Mouse (Mus musculus) bone marrow, adult 2 months (tissue): Measurements from ENCODE around the gene Bud13.

Source experiments
- CTCF ChIP-seq: fragments of 200-500 bp; IDR thresholded peaks from 2 replicates; pipeline ENCODE4 v1.5.1; 2011; ENCODE audit warnings: low read length, control low read depth; ENCODE audit not compliant: control insufficient read depth, insufficient read depth
- POLR2A ChIP-seq: fragments of 200-500 bp; IDR thresholded peaks from 2 replicates; pipeline ENCODE4 v1.6.1; 2011; ENCODE audit warnings: low read depth, mild to moderate bottlenecking, control low read depth, low read length, borderline replicate concordance; ENCODE audit not compliant: control insufficient read depth

DNA sequence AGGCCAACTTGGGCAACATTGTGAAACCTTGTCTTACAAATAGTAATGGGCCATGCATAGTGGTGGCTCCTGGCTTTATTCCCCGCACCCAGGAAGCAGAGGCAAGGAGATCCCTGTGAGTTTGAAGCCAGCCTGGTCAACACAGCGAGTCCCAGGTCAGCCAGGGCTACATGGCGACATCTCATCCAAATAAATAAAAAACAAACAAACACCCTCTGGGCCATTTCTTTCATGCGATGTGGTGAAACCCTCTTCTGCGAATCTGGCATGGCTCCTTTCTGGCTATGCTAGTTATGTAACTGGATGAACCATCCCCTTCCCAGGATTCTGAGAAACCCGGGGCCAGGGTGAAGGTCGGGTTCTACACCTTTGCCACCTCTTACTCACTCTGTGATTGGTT, 26.6 kb upstream of the Bud13 start:
- TF ChIP-seq CTCF (no peak), POLR2A (no peak)
